Mouse (Mus musculus): Measurements from ENCODE around the gene Plxna4.

GRCm38 (mm10) chr6:32260341-32260740 is 327.7 kb downstream of the Plxna4 start:
- no peak for TF ChIP-seq HCFC1 (IDR thresholded peaks at IDR 0.05; ENCODE audit: borderline replicate concordance, insufficient read depth, low read length)
- no peak for TF ChIP-seq CHD2 (IDR thresholded peaks at IDR 0.05; ENCODE audit: low read depth, low read length)
- no peak for TF ChIP-seq MAFK (IDR thresholded peaks at IDR 0.05; ENCODE audit: insufficient read depth, low read depth, low read length)
- TF ChIP-seq ZC3H11A (IDR thresholded peaks at IDR 0.05; ENCODE audit: borderline replicate concordance, low read depth, low read length) = no peak

Data from ES-E14 (cell line).